Mouse (Mus musculus) lung, adult 2 months (tissue): Measurements from ENCODE around the gene Gm17304.

Experiments used
- CTCF ChIP-seq: fragments of 200-500 bp; IDR thresholded peaks from 2 replicates; pipeline ENCODE4 v1.5.1; 2011; ENCODE audit warnings: mild to moderate bottlenecking, low read length, control low read depth; ENCODE audit not compliant: insufficient read depth
- POLR2A ChIP-seq: fragments of 200-500 bp; IDR thresholded peaks from 2 replicates; pipeline ENCODE4 v1.6.1; 2011; ENCODE audit warnings: low read depth, mild to moderate bottlenecking, control low read depth, low read length, borderline replicate concordance; ENCODE audit errors: extremely low read depth

GRCm38 (mm10) chr5:106649995-106650394 lies 41.1 kb downstream of the Gm17304 start:
- TF ChIP-seq POLR2A: no peak
- TF ChIP-seq CTCF: no peak
